Mouse (Mus musculus): ENCODE data around the gene Gga3.

- TF ChIP-seq CTCF (IDR thresholded peaks at IDR 0.05) (no peak), EP300 (IDR thresholded peaks at IDR 0.05) (no peak)
Measured at GRCm38 (mm10) chr11:115601174-115601573, 2.7 kb downstream of the Gga3 start.

Data from lung, postnatal 0 days (tissue).